Mouse (Mus musculus) fibroblast of lung, adult 2 months (primary cell): ENCODE data around the gene Ncoa4.
"Not testable (repeated sequence)": the region's sequence is repeated elsewhere in the genome, so short reads cannot be mapped to it uniquely, and the experiment has no call there.

ENCODE experiments used
- DNase-seq: peaks from one replicate; pipeline ENCODE4 v3.0.0-alpha.2; 2011; ENCODE audit warnings: low read depth

The Ncoa4 gene

GRCm38 (mm10) chr14:32161090-32161885 is 1.6 kb downstream of the Ncoa4 start:
- no peak for DNase-seq

GRCm38 (mm10) chr14:32162231-32162630 is 2.6 kb downstream of the Ncoa4 start:
- no peak for DNase-seq

GRCm38 (mm10) chr14:32163203-32163888 is 3.7 kb downstream of the Ncoa4 start:
- no peak for DNase-seq

GRCm38 (mm10) chr14:32164173-32165051 is 4.7 kb downstream of the Ncoa4 start:
- no peak for DNase-seq

- peak; percentile 36 for DNase-seq
Observed at GRCm38 (mm10) chr14:32165278-32166061, 5.8 kb downstream of the Ncoa4 start.

- no peak for DNase-seq
Observed at GRCm38 (mm10) chr14:32166062-32166441, 6.4 kb downstream of the Ncoa4 start.

- DNase-seq, result no peak
Observed at GRCm38 (mm10) chr14:32166840-32167239, 7.2 kb downstream of the Ncoa4 start.

- no peak for DNase-seq
Observed at GRCm38 (mm10) chr14:32167326-32167725, 7.7 kb downstream of the Ncoa4 start.

GRCm38 (mm10) chr14:32168653-32169231 is 9.1 kb downstream of the Ncoa4 start:
- no peak for DNase-seq

GRCm38 (mm10) chr14:32170137-32170536 is 10.5 kb downstream of the Ncoa4 start:
- no peak for DNase-seq

GRCm38 (mm10) chr14:32175310-32175709 is 15.6 kb downstream of the Ncoa4 start:
- no peak for DNase-seq

GRCm38 (mm10) chr14:32176590-32176989 is 16.9 kb downstream of the Ncoa4 start:
- not testable (repeated sequence) for DNase-seq

- DNase-seq, result no peak
Observed at GRCm38 (mm10) chr14:32179393-32180195, 19.9 kb downstream of the Ncoa4 start.

GRCm38 (mm10) chr14:32180861-32181260 is 21.2 kb downstream of the Ncoa4 start:
- no peak for DNase-seq

- DNase-seq, result no peak
Observed at GRCm38 (mm10) chr14:32183846-32184245, 24.2 kb downstream of the Ncoa4 start.

- no peak for DNase-seq
Observed at GRCm38 (mm10) chr14:32190627-32191391, 31.1 kb downstream of the Ncoa4 start.

- DNase-seq, result no peak
Observed at GRCm38 (mm10) chr14:32191926-32192325, 32.3 kb downstream of the Ncoa4 start.

- DNase-seq, result peak; percentile 24
Observed at GRCm38 (mm10) chr14:32192437-32192836, 32.8 kb downstream of the Ncoa4 start.

- DNase-seq, result not testable (repeated sequence)
Observed at GRCm38 (mm10) chr14:32193557-32193956, 33.9 kb downstream of the Ncoa4 start.

- DNase-seq, result no peak
Observed at GRCm38 (mm10) chr14:32201354-32201753, 41.7 kb downstream of the Ncoa4 start.
